Mouse (Mus musculus): ENCODE data around the gene Olfr458. TPM values are rescaled to one million over a fixed set of nuclear protein-coding genes. Genes with fewer than 3 reads are reported as not detected.
"Not testable (repeated sequence)": the region's sequence is repeated elsewhere in the genome, so short reads cannot be mapped to it uniquely, and the experiment has no call there.

Olfr458 gene
- polyA plus RNA-seq (2015; fragmentation: Nextera tagmentation; extraction: Ambion mirVana): not detected in 2 replicates

GRCm38 (mm10) chr6:42465096-42465495 is at the start of gene Olfr458:
Gene Olfr458, minus strand, starts transcription at chr6:42465196.
- Histone ChIP-seq H3K9me3 (no peaks in the 10 kb centered on the region), H3K27ac (replicated peaks) (no peak within 1 kb of the TSS), H3K4me2 (no peak within 1 kb of the TSS), H3K36me3 (no peaks in the 10 kb centered on the region), H3K27me3 (no peaks in the 10 kb centered on the region), H3K4me3 (no peak within 1 kb of the TSS), H3K4me1 (replicated peaks) (no peaks in the 10 kb centered on the region), H3K9ac (no peak within 1 kb of the TSS)
- 77% methylated on average over 1 of the region's 1 CpGs for WGBS
- ATAC-seq (ENCODE audit: low read depth): no peak

GRCm38 (mm10) chr6:42513461-42513860 is 48.5 kb upstream of the Olfr458 start:
- H3K4me3 ChIP-seq: no peak overlapping the region
- no peaks in the 10 kb centered on the region for H3K36me3 ChIP-seq
- ATAC-seq (ENCODE audit: low read depth): no peak
- H3K27me3 ChIP-seq: no peaks in the 10 kb centered on the region
- H3K27ac ChIP-seq (replicated peaks): no peak overlapping the region
- 87% methylated on average over 1 of the region's 1 CpGs for WGBS
- no peak overlapping the region for H3K9ac ChIP-seq
- H3K9me3 ChIP-seq: no peaks in the 10 kb centered on the region
- no peak overlapping the region for H3K4me2 ChIP-seq
- no peaks in the 10 kb centered on the region for H3K4me1 ChIP-seq (replicated peaks)

- no peaks in the 10 kb centered on the region for H3K9me3 ChIP-seq
- no peak overlapping the region for H3K27ac ChIP-seq (replicated peaks)
- no peaks in the 10 kb centered on the region for H3K27me3 ChIP-seq
- ATAC-seq (ENCODE audit: low read depth): no peak
- H3K4me1 ChIP-seq (replicated peaks): no peaks in the 10 kb centered on the region
- H3K9ac ChIP-seq: no peak overlapping the region
- H3K4me3 ChIP-seq: no peak overlapping the region
- H3K4me2 ChIP-seq: no peak overlapping the region
- H3K36me3 ChIP-seq: no peaks in the 10 kb centered on the region
Observed at GRCm38 (mm10) chr6:42509311-42509710, 44.3 kb upstream of the Olfr458 start.

- Histone ChIP-seq H3K9me3 (no peaks in the 10 kb centered on the region), H3K4me3 (no peak overlapping the region), H3K9ac (no peak overlapping the region), H3K27ac (replicated peaks) (no peak overlapping the region), H3K27me3 (no peaks in the 10 kb centered on the region), H3K4me1 (replicated peaks) (no peaks in the 10 kb centered on the region), H3K36me3 (no peaks in the 10 kb centered on the region), H3K4me2 (no peak overlapping the region)
- no peak for ATAC-seq (ENCODE audit: low read depth)
- 89% methylated on average over 2 of the region's 2 CpGs for WGBS
Observed at GRCm38 (mm10) chr6:42503478-42503877, 38.5 kb upstream of the Olfr458 start.

GRCm38 (mm10) chr6:42489731-42490130 is 24.7 kb upstream of the Olfr458 start:
- H3K9ac ChIP-seq: no peak overlapping the region
- no peaks in the 10 kb centered on the region for H3K9me3 ChIP-seq
- no peak for ATAC-seq (ENCODE audit: low read depth)
- no peak overlapping the region for H3K27ac ChIP-seq (replicated peaks)
- no peak overlapping the region for H3K4me2 ChIP-seq
- no peaks in the 10 kb centered on the region for H3K4me1 ChIP-seq (replicated peaks)
- H3K4me3 ChIP-seq: no peak overlapping the region
- no peaks in the 10 kb centered on the region for H3K36me3 ChIP-seq
- WGBS: 83% methylated on average over 1 of the region's 1 CpGs
- H3K27me3 ChIP-seq: no peaks in the 10 kb centered on the region

GRCm38 (mm10) chr6:42487114-42487513 is 22.1 kb upstream of the Olfr458 start, which contains the start of gene Olfr456:
Gene Olfr456, minus strand, starts transcription at chr6:42487214.
- Histone ChIP-seq H3K36me3 (no peaks in the 10 kb centered on the region), H3K27ac (replicated peaks) (no peak within 1 kb of the TSS), H3K27me3 (no peaks in the 10 kb centered on the region), H3K4me3 (no peak within 1 kb of the TSS), H3K9me3 (no peaks in the 10 kb centered on the region), H3K9ac (no peak within 1 kb of the TSS), H3K4me1 (replicated peaks) (no peaks in the 10 kb centered on the region), H3K4me2 (no peak within 1 kb of the TSS)
- no peak for ATAC-seq (ENCODE audit: low read depth)
- WGBS: 97% methylated on average over 1 of the region's 1 CpGs

- Histone ChIP-seq H3K4me2 (no peak overlapping the region), H3K36me3 (no peaks in the 10 kb centered on the region), H3K27me3 (no peaks in the 10 kb centered on the region), H3K9me3 (no peaks in the 10 kb centered on the region), H3K4me1 (replicated peaks) (no peaks in the 10 kb centered on the region), H3K4me3 (no peak overlapping the region), H3K9ac (no peak overlapping the region), H3K27ac (replicated peaks) (no peak overlapping the region)
- ATAC-seq (ENCODE audit: low read depth): no peak
Observed at GRCm38 (mm10) chr6:42484633-42485032, 19.6 kb upstream of the Olfr458 start.

- Histone ChIP-seq H3K4me2 (no peak within 1 kb of the TSS), H3K27ac (replicated peaks) (no peak within 1 kb of the TSS), H3K4me1 (replicated peaks) (no peaks in the 10 kb centered on the region), H3K4me3 (no peak within 1 kb of the TSS), H3K9ac (no peak within 1 kb of the TSS), H3K36me3 (no peaks in the 10 kb centered on the region), H3K9me3 (no peaks in the 10 kb centered on the region), H3K27me3 (no peaks in the 10 kb centered on the region)
- WGBS: 68% methylated on average over 1 of the region's 1 CpGs
- no peak for ATAC-seq (ENCODE audit: low read depth)
Observed at GRCm38 (mm10) chr6:42476235-42476634, 11.2 kb upstream of the Olfr458 start, which contains the start of gene Olfr457. Gene Olfr457, minus strand, starts transcription at chr6:42476335.

- H3K36me3 ChIP-seq; H3K4me1 ChIP-seq (replicated peaks); H3K4me2 ChIP-seq; H3K9ac ChIP-seq; H3K27ac ChIP-seq (replicated peaks); H3K4me3 ChIP-seq; ATAC-seq (ENCODE audit: low read depth); H3K9me3 ChIP-seq; H3K27me3 ChIP-seq: not testable (repeated sequence)
- WGBS: 98% methylated on average over 4 of the region's 4 CpGs
Observed at GRCm38 (mm10) chr6:42471298-42471697, 6.3 kb upstream of the Olfr458 start.

- Histone ChIP-seq H3K36me3 (no peaks in the 10 kb centered on the region), H3K9ac (no peak overlapping the region), H3K9me3 (no peaks in the 10 kb centered on the region), H3K27me3 (no peaks in the 10 kb centered on the region), H3K27ac (replicated peaks) (no peak overlapping the region), H3K4me3 (no peak overlapping the region), H3K4me1 (replicated peaks) (no peaks in the 10 kb centered on the region), H3K4me2 (no peak overlapping the region)
- WGBS: 92% methylated on average over 4 of the region's 4 CpGs
- no peak for ATAC-seq (ENCODE audit: low read depth)
Observed at GRCm38 (mm10) chr6:42470542-42470941, 5.5 kb upstream of the Olfr458 start.

- H3K36me3 ChIP-seq: no peaks in the 10 kb centered on the region
- no peak for ATAC-seq (ENCODE audit: low read depth)
- H3K9me3 ChIP-seq: no peaks in the 10 kb centered on the region
- no peak overlapping the region for H3K4me2 ChIP-seq
- H3K4me3 ChIP-seq: no peak overlapping the region
- 85% methylated on average over 2 of the region's 2 CpGs for WGBS
- no peaks in the 10 kb centered on the region for H3K27me3 ChIP-seq
- H3K4me1 ChIP-seq (replicated peaks): no peaks in the 10 kb centered on the region
- H3K9ac ChIP-seq: no peak overlapping the region
- H3K27ac ChIP-seq (replicated peaks): no peak overlapping the region
Observed at GRCm38 (mm10) chr6:42447381-42447780, 17.6 kb downstream of the Olfr458 start.

- no peaks in the 10 kb centered on the region for H3K9me3 ChIP-seq
- H3K9ac ChIP-seq: no peak overlapping the region
- no peaks in the 10 kb centered on the region for H3K4me1 ChIP-seq (replicated peaks)
- H3K27me3 ChIP-seq: no peaks in the 10 kb centered on the region
- ATAC-seq (ENCODE audit: low read depth): no peak
- no peak overlapping the region for H3K4me2 ChIP-seq
- H3K27ac ChIP-seq (replicated peaks): no peak overlapping the region
- no peaks in the 10 kb centered on the region for H3K36me3 ChIP-seq
- H3K4me3 ChIP-seq: no peak overlapping the region
- WGBS: 88% methylated on average over 2 of the region's 2 CpGs
Observed at GRCm38 (mm10) chr6:42444491-42444890, 20.5 kb downstream of the Olfr458 start.

- Histone ChIP-seq H3K9me3 (no peaks in the 10 kb centered on the region), H3K4me1 (replicated peaks) (no peaks in the 10 kb centered on the region), H3K4me3 (no peak overlapping the region), H3K9ac (no peak overlapping the region), H3K4me2 (no peak overlapping the region), H3K27ac (replicated peaks) (no peak overlapping the region), H3K27me3 (no peaks in the 10 kb centered on the region), H3K36me3 (no peaks in the 10 kb centered on the region)
- 86% methylated on average over 2 of the region's 2 CpGs for WGBS
- ATAC-seq (ENCODE audit: low read depth): no peak
Observed at GRCm38 (mm10) chr6:42441395-42441794, 23.6 kb downstream of the Olfr458 start.

Data from neural tube, embryonic 13.5 days (tissue).